Mouse (Mus musculus) heart, embryonic 14.5 days (tissue): ENCODE results near the gene Siglec1. TPM values are rescaled to one million over a fixed set of nuclear protein-coding genes. Genes with fewer than 3 reads are reported as not detected.
"Not testable (repeated sequence)": the region's sequence is repeated elsewhere in the genome, so short reads cannot be mapped to it uniquely, and the experiment has no call there.

Source experiments
- ATAC-seq: fragments of 200-750 bp; cut with Nextera tagmentation; 2 replicates; pipeline ENCODE4 v1.8.0; 2017; ENCODE audit warnings: low read depth, moderate TSS enrichment; ENCODE audit not compliant: insufficient number of reproducible peaks, insufficient read depth, low FRiP score
- H3K27ac ChIP-seq, 2 experiments: fragments of 200-500 bp in 1 of 2; fragments of 300-500 bp in 1 of 2; sonication (generic) in 1 of 2; replicated peaks in 1 of 2; 2 replicates each; pipeline ENCODE4 v1.5.1; 2012 to 2014; ENCODE audit warnings: low read depth in 2 of 2, low read length in 2 of 2, control low read depth in 1 of 2, mild to moderate bottlenecking in 1 of 2, mixed read lengths in 1 of 2; ENCODE audit not compliant: control insufficient read depth in 1 of 2, insufficient read depth in 1 of 2
- H3K27me3 ChIP-seq: fragments of 300-500 bp; sonication (generic); 2 replicates; pipeline ENCODE4 v1.6.1; 2014; ENCODE audit warnings: mild to moderate bottlenecking, low read length, control low read depth; ENCODE audit not compliant: control insufficient read depth, insufficient read depth
- H3K36me3 ChIP-seq: fragments of 300-500 bp; sonication (generic); 2 replicates; pipeline ENCODE4 v1.6.1; 2014; ENCODE audit warnings: mild to moderate bottlenecking, control low read depth, low read length, mixed read lengths; ENCODE audit not compliant: control insufficient read depth, insufficient read depth
- H3K4me1 ChIP-seq, 2 experiments: fragments of 200-500 bp in 1 of 2; fragments of 300-500 bp in 1 of 2; sonication (generic) in 1 of 2; 2 replicates each; pipeline ENCODE4 v1.6.1; 2012 to 2014; ENCODE audit warnings: low read length in 2 of 2, control low read depth in 1 of 2, mixed read lengths in 1 of 2; ENCODE audit not compliant: control insufficient read depth in 2 of 2, insufficient read depth in 2 of 2
- H3K4me2 ChIP-seq: fragments of 300-500 bp; sonication (generic); 2 replicates; pipeline ENCODE4 v1.6.1; 2014; ENCODE audit warnings: mild to moderate bottlenecking, low read length
- H3K4me3 ChIP-seq, 2 experiments: fragments of 200-500 bp in 1 of 2; fragments of 300-500 bp in 1 of 2; sonication (generic) in 1 of 2; 2 replicates each; pipeline ENCODE4 v1.5.1; 2012 to 2014; ENCODE audit warnings: low read length in 2 of 2, mild to moderate bottlenecking in 2 of 2, control low read depth in 1 of 2, low read depth in 1 of 2, moderate library complexity in 1 of 2; ENCODE audit not compliant: control insufficient read depth in 1 of 2, insufficient read depth in 1 of 2
- H3K9ac ChIP-seq: fragments of 300-500 bp; sonication (generic); 2 replicates; pipeline ENCODE4 v1.6.1; 2014; ENCODE audit warnings: mild to moderate bottlenecking, low read length
- H3K9me3 ChIP-seq: fragments of 300-500 bp; sonication (generic); 2 replicates; pipeline ENCODE4 v1.6.1; 2016; ENCODE audit warnings: low read length, control low read depth; ENCODE audit not compliant: control insufficient read depth
- WGBS: fragments of 180-500 bp; shearing (Covaris S2); extraction: QIAGEN DNeasy Blood & Tissue Kit; methylation state at CpG from one replicate; pipeline ENCODE4 v1.1.7; 2014; 5-methylcytosine and 5-hydroxymethylcytosine counted together
- polyA plus RNA-seq: library from polyadenylated mRNA; unstranded; fragments of >200 nt; fragmentation: Nextera tagmentation; extraction: Ambion mirVana; gene quantifications from 2 replicates; pipeline ENCODE4 v1.2.1, GENCODE M21; 2014

Siglec1 gene
- polyA plus RNA-seq, 1 experiment from 2014 or later, result 0.54 TPM

GRCm38 (mm10) chr2:131118968-131119574 lies 32.5 kb upstream of the Siglec1 start:
- Histone ChIP-seq H3K9me3 (no peaks in the 10 kb centered on the region), H3K27me3 (no peaks in the 10 kb centered on the region)
- ATAC-seq, result no peak

GRCm38 (mm10) chr2:131105989-131106388 lies 19.4 kb upstream of the Siglec1 start:
- WGBS, result 70% methylated on average over 5 of the region's 5 CpGs
- no peak overlapping the region for H3K4me2 ChIP-seq
- no peaks in the 10 kb centered on the region for H3K36me3 ChIP-seq
- no peaks in the 10 kb centered on the region for H3K9me3 ChIP-seq
- no peak for ATAC-seq
- H3K27ac ChIP-seq, result no peak overlapping the region
- H3K4me3 ChIP-seq, result no peak overlapping the region
- no peak overlapping the region for H3K9ac ChIP-seq
- peaks cover 0 to 5% of the 10 kb centered on the region in 2 experiments; a peak in 1 of 4 replicates for H3K4me1 ChIP-seq
- no peaks in the 10 kb centered on the region for H3K27me3 ChIP-seq

More at GRCm38 (mm10) chr2:131118968-131119574, 32.5 kb upstream of the Siglec1 start:
- H3K36me3 ChIP-seq, result no peaks in the 10 kb centered on the region
- H3K4me3 ChIP-seq, result no peak overlapping the region
- H3K4me1 ChIP-seq, result no peaks in the 10 kb centered on the region
- no peak overlapping the region for H3K27ac ChIP-seq
- H3K9ac ChIP-seq, result no peak overlapping the region
- WGBS, result 70% methylated on average over 2 of the region's 2 CpGs
- H3K4me2 ChIP-seq, result no peak overlapping the region

- not testable (repeated sequence) for H3K27me3 ChIP-seq, H3K27ac ChIP-seq, H3K9ac ChIP-seq, H3K4me2 ChIP-seq, H3K9me3 ChIP-seq, H3K4me1 ChIP-seq, ATAC-seq, H3K4me3 ChIP-seq, H3K36me3 ChIP-seq
- WGBS, result 75% methylated on average over 4 of the region's 4 CpGs
Observed at GRCm38 (mm10) chr2:131105061-131105460, 18.5 kb upstream of the Siglec1 start.

GRCm38 (mm10) chr2:131104021-131104420 lies 17.5 kb upstream of the Siglec1 start:
- peaks cover 0 to 5% of the 10 kb centered on the region in 2 experiments; a peak in 1 of 4 replicates for H3K4me1 ChIP-seq
- H3K4me3 ChIP-seq, result no peak overlapping the region
- no peaks in the 10 kb centered on the region for H3K9me3 ChIP-seq
- peak overlapping the region in 1 of 2 experiments; percentile 24; a peak in 1 of 4 replicates for H3K27ac ChIP-seq
- no peaks in the 10 kb centered on the region for H3K27me3 ChIP-seq
- H3K4me2 ChIP-seq, result no peak overlapping the region
- 47% methylated on average over 4 of the region's 4 CpGs for WGBS
- H3K9ac ChIP-seq, result no peak overlapping the region
- no peak for ATAC-seq
- H3K36me3 ChIP-seq, result no peaks in the 10 kb centered on the region

GRCm38 (mm10) chr2:131101530-131101929 lies 15.0 kb upstream of the Siglec1 start:
- WGBS, result 65% methylated on average over 3 of the region's 3 CpGs
- no peaks in the 10 kb centered on the region for H3K27me3 ChIP-seq
- H3K4me2 ChIP-seq, result no peak overlapping the region
- H3K27ac ChIP-seq, result no peak overlapping the region
- no peak overlapping the region for H3K4me3 ChIP-seq
- no peak for ATAC-seq
- peaks cover 3 to 5% of the 10 kb centered on the region in 2 experiments; a peak in 1 of 4 replicates for H3K4me1 ChIP-seq
- no peaks in the 10 kb centered on the region for H3K36me3 ChIP-seq
- H3K9ac ChIP-seq, result no peak overlapping the region
- no peaks in the 10 kb centered on the region for H3K9me3 ChIP-seq

GRCm38 (mm10) chr2:131097087-131097486 lies 10.5 kb upstream of the Siglec1 start:
- WGBS, result 86% methylated on average over 4 of the region's 4 CpGs
- H3K4me1 ChIP-seq, result 0 out of 4 replicates have a peak, but pooled peaks cover 3% of the 10 kb centered on the region in 2 experiments

GRCm38 (mm10) chr2:131096101-131096795 lies 9.7 kb upstream of the Siglec1 start:
- no peaks in the 10 kb centered on the region for H3K27me3 ChIP-seq
- H3K27ac ChIP-seq, result peak overlapping the region; percentile 28 to 68
- WGBS, result 21% methylated on average over 9 of the region's 9 CpGs
- ATAC-seq, result peak; percentile 78
- H3K9ac ChIP-seq, result peak overlapping the region; percentile 6; the same call in 1 of the 2 replicates
- H3K4me3 ChIP-seq, result no peak overlapping the region
- H3K36me3 ChIP-seq, result no peaks in the 10 kb centered on the region
- no peaks in the 10 kb centered on the region for H3K9me3 ChIP-seq
- 0 out of 4 replicates have a peak, but pooled peaks cover 3% of the 10 kb centered on the region in 2 experiments for H3K4me1 ChIP-seq
- peak overlapping the region; percentile 16; the same call in 1 of the 2 replicates for H3K4me2 ChIP-seq

More at GRCm38 (mm10) chr2:131097087-131097486, 10.5 kb upstream of the Siglec1 start:
- Histone ChIP-seq H3K9me3 (no peaks in the 10 kb centered on the region), H3K27me3 (no peaks in the 10 kb centered on the region), H3K36me3 (no peaks in the 10 kb centered on the region), H3K4me2 (peak overlapping the region; percentile 16; the same call in 1 of the 2 replicates), H3K4me3 (no peak overlapping the region), H3K27ac (peak overlapping the region; percentile 45 to 68; a peak in 3 of 4 replicates), H3K9ac (no peak overlapping the region)
- no peak for ATAC-seq
